Mouse (Mus musculus): ENCODE measurements around the gene Ugt8a.

- TF ChIP-seq CTCF (IDR thresholded peaks at IDR 0.05; ENCODE audit: extremely low read depth, insufficient read depth, insufficient read length, insufficient replicate concordance), result no peak
- no peak for TF ChIP-seq POLR2A (IDR thresholded peaks at IDR 0.05; ENCODE audit: low read depth, low read length)
Observed at GRCm38 (mm10) chr3:125881835-125882234, 56.6 kb downstream of the Ugt8a start.
